Mouse (Mus musculus) hindbrain, embryonic 13.5 days (tissue): ENCODE measurements around the gene Aurkb. TPM values are rescaled to one million over a fixed set of nuclear protein-coding genes. Genes with fewer than 3 reads are reported as not detected.

Experiments
- ATAC-seq: fragments of 200-750 bp; cut with Nextera tagmentation; 2 replicates; pipeline ENCODE4 v1.8.0; 2017; ENCODE audit warnings: moderate TSS enrichment; ENCODE audit not compliant: low FRiP score
- H3K27ac ChIP-seq: fragments of 300-500 bp; sonication (generic); 2 replicates; pipeline ENCODE4 v1.5.1; 2015; ENCODE audit warnings: inconsistent platforms, mild to moderate bottlenecking, moderate library complexity
- H3K27me3 ChIP-seq: fragments of 300-500 bp; sonication (generic); 2 replicates; pipeline ENCODE4 v1.6.1; 2015; ENCODE audit warnings: mild to moderate bottlenecking, inconsistent platforms
- H3K36me3 ChIP-seq: fragments of 300-500 bp; sonication (generic); 2 replicates; pipeline ENCODE4 v1.6.1; 2015; ENCODE audit warnings: mild to moderate bottlenecking, inconsistent platforms
- H3K4me1 ChIP-seq: fragments of 300-500 bp; sonication (generic); replicated peaks from 2 replicates; pipeline ENCODE4 v1.6.1; 2015; ENCODE audit warnings: inconsistent platforms
- H3K4me2 ChIP-seq: fragments of 300-500 bp; sonication (generic); 2 replicates; pipeline ENCODE4 v1.6.1; 2015; ENCODE audit warnings: inconsistent platforms, mild to moderate bottlenecking, moderate library complexity
- H3K4me3 ChIP-seq: fragments of 300-500 bp; sonication (generic); 2 replicates; pipeline ENCODE4 v1.5.1; 2015; ENCODE audit warnings: mild to moderate bottlenecking, inconsistent platforms
- H3K9ac ChIP-seq: fragments of 300-500 bp; sonication (generic); 2 replicates; pipeline ENCODE4 v1.6.1; 2015; ENCODE audit warnings: mild to moderate bottlenecking, inconsistent platforms
- H3K9me3 ChIP-seq: fragments of 300-500 bp; sonication (generic); 2 replicates; pipeline ENCODE4 v1.6.1; 2016; ENCODE audit warnings: inconsistent platforms
- WGBS: fragments of 180-500 bp; shearing (Covaris S2); methylation state at CpG from one replicate; pipeline ENCODE4 v1.1.7; 2015; 5-methylcytosine and 5-hydroxymethylcytosine counted together
- polyA plus RNA-seq: library from polyadenylated mRNA; unstranded; fragments of >200 nt; fragmentation: Nextera tagmentation; extraction: Ambion mirVana; gene quantifications from 2 replicates; pipeline ENCODE4 v1.2.1, GENCODE M21; 2015

Aurkb gene
- polyA plus RNA-seq, 1 experiment from 2014 or later: 31.7 TPM

- WGBS: 20% methylated on average over 8 of the region's 8 CpGs
Observed at GRCm38 (mm10) chr11:69098039-69098761, 52.8 kb downstream of the Aurkb start.

GRCm38 (mm10) chr11:69098762-69099091 is 53.3 kb downstream of the Aurkb start:
- no peaks in the 10 kb centered on the region for H3K9me3 ChIP-seq
- ATAC-seq: no peak
- H3K4me2 ChIP-seq: peak overlapping the region; percentile 97
- H3K27ac ChIP-seq: peak overlapping the region; percentile 88
- 0 out of 2 replicates have a peak, but pooled peaks cover 2% of the 10 kb centered on the region for H3K27me3 ChIP-seq
- H3K9ac ChIP-seq: peak overlapping the region; percentile 75
- under 1% methylated on average over 19 of the region's 19 CpGs for WGBS
- H3K4me3 ChIP-seq: peak overlapping the region; percentile 50
- peaks cover 31% of the 10 kb centered on the region for H3K36me3 ChIP-seq
- peaks cover 66% of the 10 kb centered on the region for H3K4me1 ChIP-seq

More at GRCm38 (mm10) chr11:69098039-69098761, 52.8 kb downstream of the Aurkb start:
- no peak for ATAC-seq
- no peaks in the 10 kb centered on the region for H3K9me3 ChIP-seq
- H3K9ac ChIP-seq: peak overlapping the region; percentile 75
- H3K27ac ChIP-seq: peak overlapping the region; percentile 88
- H3K27me3 ChIP-seq: 0 out of 2 replicates have a peak, but pooled peaks cover 2% of the 10 kb centered on the region
- H3K4me3 ChIP-seq: peak overlapping the region; percentile 50
- peak overlapping the region; percentile 97 for H3K4me2 ChIP-seq
- H3K4me1 ChIP-seq: peaks cover 66% of the 10 kb centered on the region
- peaks cover 26% of the 10 kb centered on the region for H3K36me3 ChIP-seq

- peaks cover 64% of the 10 kb centered on the region for H3K4me1 ChIP-seq
Observed at GRCm38 (mm10) chr11:69099177-69099914, 53.9 kb downstream of the Aurkb start.

GRCm38 (mm10) chr11:69099915-69100345 is 54.5 kb downstream of the Aurkb start:
- Histone ChIP-seq H3K4me3 (peak overlapping the region; percentile 50), H3K27ac (peak overlapping the region; percentile 88), H3K9me3 (no peaks in the 10 kb centered on the region), H3K27me3 (0 out of 2 replicates have a peak, but pooled peaks cover 2% of the 10 kb centered on the region), H3K4me1 (peaks cover 61% of the 10 kb centered on the region), H3K9ac (peak overlapping the region; percentile 75), H3K4me2 (peak overlapping the region; percentile 97), H3K36me3 (peaks cover 43% of the 10 kb centered on the region)
- 2% methylated on average over 23 of the region's 23 CpGs for WGBS
- peak; percentile 25 for ATAC-seq

More at GRCm38 (mm10) chr11:69099177-69099914, 53.9 kb downstream of the Aurkb start:
- H3K36me3 ChIP-seq: peaks cover 37% of the 10 kb centered on the region
- H3K4me2 ChIP-seq: peak overlapping the region; percentile 97
- WGBS: under 1% methylated on average over 22 of the region's 22 CpGs
- ATAC-seq: no peak
- H3K9me3 ChIP-seq: no peaks in the 10 kb centered on the region
- peak overlapping the region; percentile 50 for H3K4me3 ChIP-seq
- peak overlapping the region; percentile 75 for H3K9ac ChIP-seq
- H3K27me3 ChIP-seq: 0 out of 2 replicates have a peak, but pooled peaks cover 2% of the 10 kb centered on the region
- peak overlapping the region; percentile 88 for H3K27ac ChIP-seq

GRCm38 (mm10) chr11:69100639-69101360 is 55.4 kb downstream of the Aurkb start:
- Histone ChIP-seq H3K27ac (peak overlapping the region; percentile 88), H3K9me3 (no peaks in the 10 kb centered on the region), H3K4me3 (peak overlapping the region; percentile 50), H3K4me2 (peak overlapping the region; percentile 97), H3K9ac (peak overlapping the region; percentile 75), H3K27me3 (0 out of 2 replicates have a peak, but pooled peaks cover 2% of the 10 kb centered on the region), H3K4me1 (peaks cover 53% of the 10 kb centered on the region), H3K36me3 (peaks cover 52% of the 10 kb centered on the region)
- no peak for ATAC-seq
- WGBS: 92% methylated on average over 20 of the region's 20 CpGs

Other genes with a start within 250 kb of the Aurkb start
- gene Ndel1, start 173.8 kb upstream of the Aurkb start, polyA plus RNA-seq: 90.8 and 92.6 TPM in 2 replicates
- gene Rnf222, start 157.1 kb upstream of the Aurkb start, polyA plus RNA-seq: 0.09 TPM in 1 of 2 replicates, not detected in the other
- gene Rpl26, start 144.1 kb upstream of the Aurkb start, polyA plus RNA-seq: 684 and 691 TPM in 2 replicates
- 0.60 and 0.84 TPM in 2 replicates for gene Odf4, start 118.6 kb upstream of the Aurkb start, polyA plus RNA-seq
- gene Arhgef15, start 88.2 kb upstream of the Aurkb start, polyA plus RNA-seq: 14.3 and 16.2 TPM in 2 replicates
- gene Slc25a35, start 77.5 kb upstream of the Aurkb start, polyA plus RNA-seq: 1.5 TPM in 2 replicates
- 24.7 and 26.7 TPM in 2 replicates for gene Rangrf, start 70.5 kb upstream of the Aurkb start, polyA plus RNA-seq
- gene Pfas, start 37.2 kb upstream of the Aurkb start, polyA plus RNA-seq: 19.1 and 20.4 TPM in 2 replicates
- 49.4 and 49.9 TPM in 2 replicates for gene Ctc1, start 29.7 kb upstream of the Aurkb start, polyA plus RNA-seq
- 13.4 and 15.2 TPM in 2 replicates for gene Borcs6, start 14.1 kb downstream of the Aurkb start, polyA plus RNA-seq
- gene Tmem107, start 25.2 kb downstream of the Aurkb start, polyA plus RNA-seq: 28.7 and 41.0 TPM in 2 replicates
- 217 and 227 TPM in 2 replicates for gene Vamp2, start 42.8 kb downstream of the Aurkb start, polyA plus RNA-seq
- gene Per1, start 49.6 kb downstream of the Aurkb start, polyA plus RNA-seq: 7.4 and 9.4 TPM in 2 replicates
- gene Hes7, start 74.8 kb downstream of the Aurkb start, polyA plus RNA-seq: 0.26 and 0.35 TPM in 2 replicates
- 0.13 and 0.25 TPM in 2 replicates for gene 9130213A22Rik, start 76.9 kb downstream of the Aurkb start, polyA plus RNA-seq
- gene Aloxe3, start 80.2 kb downstream of the Aurkb start, polyA plus RNA-seq: 0.71 and 1.3 TPM in 2 replicates
- gene Alox12b, start 111.3 kb downstream of the Aurkb start, polyA plus RNA-seq: 0.29 and 0.31 TPM in 2 replicates
- gene Alox8, start 152.2 kb downstream of the Aurkb start, polyA plus RNA-seq: 0.12 and 0.16 TPM in 2 replicates
- gene Gucy2e, start 191.4 kb downstream of the Aurkb start, polyA plus RNA-seq: 0.21 and 0.30 TPM in 2 replicates